Mouse (Mus musculus) neural tube, embryonic 14.5 days (tissue): ENCODE results near the gene Sec11a. TPM values are rescaled to one million over a fixed set of nuclear protein-coding genes. Genes with fewer than 3 reads are reported as not detected.

Source experiments
- ATAC-seq: fragments of 200-750 bp; cut with Nextera tagmentation; 2 replicates; pipeline ENCODE4 v1.8.0; 2017; ENCODE audit warnings: low read depth, mild to moderate bottlenecking, moderate TSS enrichment, moderate library complexity
- H3K27ac ChIP-seq: fragments of 300-500 bp; sonication (generic); 2 replicates; pipeline ENCODE4 v1.5.1; 2014; ENCODE audit warnings: low read depth, mild to moderate bottlenecking, control low read depth, low read length, moderate library complexity, mixed read lengths
- H3K27me3 ChIP-seq: fragments of 300-500 bp; sonication (generic); 2 replicates; pipeline ENCODE4 v1.6.1; 2014; ENCODE audit warnings: low read length; ENCODE audit not compliant: control insufficient read depth, insufficient read depth
- H3K36me3 ChIP-seq: fragments of 300-500 bp; sonication (generic); 2 replicates; pipeline ENCODE4 v1.6.1; 2014; ENCODE audit warnings: low read length, mixed read lengths; ENCODE audit not compliant: control insufficient read depth, insufficient read depth
- H3K4me1 ChIP-seq: fragments of 300-500 bp; sonication (generic); 2 replicates; pipeline ENCODE4 v1.6.1; 2014; ENCODE audit warnings: low read length; ENCODE audit not compliant: control insufficient read depth, insufficient read depth
- H3K4me2 ChIP-seq: fragments of 300-500 bp; sonication (generic); 2 replicates; pipeline ENCODE4 v1.6.1; 2014; ENCODE audit warnings: mild to moderate bottlenecking, low read depth, low read length, control low read depth
- H3K4me3 ChIP-seq: fragments of 300-500 bp; sonication (generic); 2 replicates; pipeline ENCODE4 v1.5.1; 2014; ENCODE audit warnings: low read depth, low read length, control low read depth, mixed read lengths
- H3K9ac ChIP-seq: fragments of 300-500 bp; sonication (generic); replicated peaks from 2 replicates; pipeline ENCODE4 v1.6.1; 2014; ENCODE audit warnings: low read depth, mild to moderate bottlenecking, control low read depth, low read length, mixed read lengths
- H3K9me3 ChIP-seq: fragments of 300-500 bp; sonication (generic); 2 replicates; pipeline ENCODE4 v1.6.1; 2016; ENCODE audit warnings: low read length; ENCODE audit not compliant: control insufficient read depth
- WGBS: fragments of 180-500 bp; shearing (Covaris S2); extraction: QIAGEN DNeasy Blood & Tissue Kit; methylation state at CpG from one replicate; pipeline ENCODE4 v1.1.7; 2014; 5-methylcytosine and 5-hydroxymethylcytosine counted together
- polyA plus RNA-seq: library from polyadenylated mRNA; unstranded; fragments of >200 nt; fragmentation: Nextera tagmentation; extraction: Ambion mirVana; gene quantifications from 2 replicates; pipeline ENCODE4 v1.2.1, GENCODE M21; 2014

Sec11a gene
- polyA plus RNA-seq, 1 experiment from 2014 or later = 128 TPM

GRCm38 (mm10) chr7:80893753-80894129 is 53.8 kb downstream of the Sec11a start:
- H3K27ac ChIP-seq = 0 out of 2 replicates have a peak overlapping the region, but pooled peaks have one; percentile 16
- H3K9ac ChIP-seq = no peak overlapping the region
- no peaks in the 10 kb centered on the region for H3K27me3 ChIP-seq
- WGBS = 63% methylated on average over 6 of the region's 6 CpGs
- H3K4me2 ChIP-seq = no peak overlapping the region
- ATAC-seq = no peak
- H3K36me3 ChIP-seq = peaks cover 40% of the 10 kb centered on the region
- no peaks in the 10 kb centered on the region for H3K4me1 ChIP-seq
- no peak overlapping the region for H3K4me3 ChIP-seq
- no peaks in the 10 kb centered on the region for H3K9me3 ChIP-seq

GRCm38 (mm10) chr7:80893086-80893752 is 54.4 kb downstream of the Sec11a start:
- no peaks in the 10 kb centered on the region for H3K27me3 ChIP-seq
- ATAC-seq = no peak
- H3K36me3 ChIP-seq = peaks cover 40% of the 10 kb centered on the region
- H3K9ac ChIP-seq = no peak overlapping the region
- H3K4me1 ChIP-seq = no peaks in the 10 kb centered on the region
- no peak overlapping the region for H3K4me2 ChIP-seq
- H3K9me3 ChIP-seq = no peaks in the 10 kb centered on the region
- no peak overlapping the region for H3K4me3 ChIP-seq
- 0 out of 2 replicates have a peak overlapping the region, but pooled peaks have one; percentile 16 for H3K27ac ChIP-seq
- WGBS = 94% methylated on average over 15 of the region's 15 CpGs

- Histone ChIP-seq H3K9ac (no peak overlapping the region), H3K36me3 (peaks cover 32% of the 10 kb centered on the region), H3K27ac (no peak overlapping the region; the same call in 1 of the 2 replicates), H3K9me3 (no peaks in the 10 kb centered on the region), H3K4me1 (no peaks in the 10 kb centered on the region), H3K4me3 (no peak overlapping the region), H3K27me3 (no peaks in the 10 kb centered on the region), H3K4me2 (no peak overlapping the region)
- 82% methylated on average over 13 of the region's 13 CpGs for WGBS
- ATAC-seq = no peak
Measured at GRCm38 (mm10) chr7:80889841-80890241, 57.7 kb downstream of the Sec11a start.

GRCm38 (mm10) chr7:80889021-80889511 is 58.5 kb downstream of the Sec11a start:
- H3K27ac ChIP-seq = peak overlapping the region; percentile 3; the same call in 1 of the 2 replicates
- no peak overlapping the region for H3K4me2 ChIP-seq
- WGBS = 35% methylated on average over 9 of the region's 9 CpGs
- H3K27me3 ChIP-seq = no peaks in the 10 kb centered on the region
- ATAC-seq = peak; percentile 80
- H3K9ac ChIP-seq = no peak overlapping the region
- peaks cover 28% of the 10 kb centered on the region for H3K36me3 ChIP-seq
- no peak overlapping the region for H3K4me3 ChIP-seq
- H3K4me1 ChIP-seq = no peaks in the 10 kb centered on the region
- no peaks in the 10 kb centered on the region for H3K9me3 ChIP-seq

GRCm38 (mm10) chr7:80888595-80888994 is 59.0 kb downstream of the Sec11a start:
- 57% methylated on average over 7 of the region's 7 CpGs for WGBS
- Histone ChIP-seq H3K9ac (no peak overlapping the region), H3K9me3 (no peaks in the 10 kb centered on the region)

GRCm38 (mm10) chr7:80885666-80886065 is 61.9 kb downstream of the Sec11a start:
- Histone ChIP-seq H3K27me3 (no peaks in the 10 kb centered on the region), H3K27ac (no peak overlapping the region), H3K36me3 (no peaks in the 10 kb centered on the region), H3K4me3 (no peak overlapping the region), H3K9ac (no peak overlapping the region), H3K4me2 (no peak overlapping the region), H3K4me1 (no peaks in the 10 kb centered on the region), H3K9me3 (no peaks in the 10 kb centered on the region)
- 27% methylated on average over 1 of the region's 1 CpGs for WGBS
- ATAC-seq = no peak

More at GRCm38 (mm10) chr7:80888595-80888994, 59.0 kb downstream of the Sec11a start:
- ATAC-seq = peak; percentile 23; the same call in 1 of the 2 replicates
- H3K4me2 ChIP-seq = no peak overlapping the region
- H3K4me1 ChIP-seq = no peaks in the 10 kb centered on the region
- no peaks in the 10 kb centered on the region for H3K27me3 ChIP-seq
- H3K4me3 ChIP-seq = no peak overlapping the region
- H3K36me3 ChIP-seq = peaks cover 24% of the 10 kb centered on the region
- peak overlapping the region; percentile 3; the same call in 1 of the 2 replicates for H3K27ac ChIP-seq

- peak; percentile 87 for ATAC-seq
- Histone ChIP-seq H3K9me3 (no peaks in the 10 kb centered on the region), H3K27ac (no peak overlapping the region), H3K4me1 (no peaks in the 10 kb centered on the region), H3K4me2 (peak overlapping the region; percentile 34; the same call in 1 of the 2 replicates), H3K36me3 (no peaks in the 10 kb centered on the region), H3K4me3 (no peak overlapping the region), H3K9ac (no peak overlapping the region), H3K27me3 (no peaks in the 10 kb centered on the region)
- WGBS = 24% methylated on average over 14 of the region's 14 CpGs
Measured at GRCm38 (mm10) chr7:80882830-80883505, 64.6 kb downstream of the Sec11a start.

- H3K4me2 ChIP-seq = no peak overlapping the region
- no peaks in the 10 kb centered on the region for H3K4me1 ChIP-seq
- H3K9ac ChIP-seq = no peak overlapping the region
- 0 out of 2 replicates have a peak, but pooled peaks have one; percentile 5 for ATAC-seq
- 27% methylated on average over 37 of the region's 37 CpGs for WGBS
- H3K27ac ChIP-seq = no peak overlapping the region
- H3K36me3 ChIP-seq = peaks cover 30% of the 10 kb centered on the region
- H3K27me3 ChIP-seq = no peaks in the 10 kb centered on the region
- no peak overlapping the region for H3K4me3 ChIP-seq
- no peaks in the 10 kb centered on the region for H3K9me3 ChIP-seq
Measured at GRCm38 (mm10) chr7:80875727-80876126, 71.9 kb downstream of the Sec11a start.

- no peak for ATAC-seq
- H3K36me3 ChIP-seq = peaks cover 42% of the 10 kb centered on the region
- no peak overlapping the region for H3K4me2 ChIP-seq
- H3K4me1 ChIP-seq = no peaks in the 10 kb centered on the region
- no peak overlapping the region for H3K27ac ChIP-seq
- no peak overlapping the region for H3K9ac ChIP-seq
- H3K27me3 ChIP-seq = no peaks in the 10 kb centered on the region
- WGBS = 92% methylated on average over 2 of the region's 2 CpGs
- no peak overlapping the region for H3K4me3 ChIP-seq
- no peaks in the 10 kb centered on the region for H3K9me3 ChIP-seq
Measured at GRCm38 (mm10) chr7:80873631-80874030, 73.9 kb downstream of the Sec11a start.
